Comparison of ENCODE assay signal across 7 mouse cellular contexts in the genomic region with DNA sequence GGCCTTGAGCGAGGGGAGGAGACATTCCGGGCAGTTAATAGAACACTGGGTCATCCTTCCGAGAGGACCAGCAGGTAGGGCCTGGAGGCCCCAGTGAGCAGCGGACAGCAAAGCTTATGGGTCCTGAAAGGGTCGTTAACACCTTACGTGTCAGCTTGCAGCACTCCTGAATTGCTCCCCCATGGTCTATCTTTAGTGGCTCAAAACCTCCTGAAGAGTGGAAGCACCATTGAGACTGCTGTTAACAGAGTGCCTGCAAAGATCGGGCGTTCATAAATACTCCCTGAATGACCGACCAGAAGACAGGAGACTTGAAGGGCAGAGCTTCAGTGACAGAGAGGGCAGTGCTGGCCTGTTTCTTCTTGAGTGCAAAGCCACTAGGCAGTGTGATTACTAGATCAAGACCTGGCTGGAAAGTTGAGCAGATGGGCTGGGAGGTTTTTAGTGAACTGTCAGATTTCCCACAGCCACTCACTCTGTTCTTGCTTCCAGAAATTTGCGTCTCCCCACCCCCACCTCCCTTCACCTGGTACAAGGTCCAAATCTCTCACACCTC. TPM values are rescaled to one million over a fixed set of nuclear protein-coding genes. Genes with fewer than 3 reads are reported as not detected.
A peak's percentile ranks its signal among the peaks of the same experiment; 100 is the strongest.
DNase-seq lines count a peak whose midpoint lies in the region; ATAC-seq and TF ChIP-seq lines count a peak whose summit lies in the region.

No protein-coding gene starts in this region.

- 26% methylated on average over 10 of the region's 10 CpGs for WGBS in forebrain, embryonic 11.5 days
- WGBS in kidney, postnatal 0 days = 33% methylated on average over 10 of the region's 10 CpGs
- 27% methylated on average over 10 of the region's 10 CpGs for WGBS in neural tube, embryonic 13.5 days

- H3K27me3 ChIP-seq in forebrain, embryonic 11.5 days (ENCODE audit: control insufficient read depth, insufficient read depth, low read length) = no peaks in the 10 kb centered on the region
- H3K27me3 ChIP-seq in kidney, postnatal 0 days (ENCODE audit: insufficient read depth, low read length) = no peaks in the 10 kb centered on the region
- H3K27me3 ChIP-seq in neural tube, embryonic 13.5 days = no peaks in the 10 kb centered on the region

- peak overlapping the region; percentile 64 for H3K9ac ChIP-seq in forebrain, embryonic 11.5 days (ENCODE audit: low read length)
- H3K9ac ChIP-seq in kidney, postnatal 0 days (ENCODE audit: low read depth, low read length) = peak overlapping the region; percentile 65
- H3K9ac ChIP-seq in neural tube, embryonic 13.5 days = peak overlapping the region; percentile 75

- no peak for TF ChIP-seq CTCF in kidney, postnatal 0 days (IDR thresholded peaks at IDR 0.05; ENCODE audit: low read depth)

- no peaks in the 10 kb centered on the region for H3K36me3 ChIP-seq in forebrain, embryonic 11.5 days (ENCODE audit: control insufficient read depth, insufficient read depth, low read length)
- no peaks in the 10 kb centered on the region for H3K36me3 ChIP-seq in kidney, postnatal 0 days (ENCODE audit: insufficient read depth, low read length)
- H3K36me3 ChIP-seq in neural tube, embryonic 13.5 days = no peaks in the 10 kb centered on the region; the same call in 1 of the 2 replicates

- DNase-seq in retina, adult 2 months (ENCODE audit: low read depth, low spot score) = peak; percentile 2
- no peak for DNase-seq in retina, embryonic 14.5 days (ENCODE audit: low spot score)
- peak; percentile 45 for DNase-seq in forebrain, embryonic 11.5 days (ENCODE audit: low spot score)
- DNase-seq in kidney, postnatal 0 days (ENCODE audit: low spot score) = peak; percentile 63
- DNase-seq in ovary, adult 18-20 months (ENCODE audit: low spot score) = no peak
- no peak for DNase-seq in spleen, postnatal 14 days (ENCODE audit: low spot score in 2 of 2)

- no peak for ATAC-seq in forebrain, embryonic 11.5 days (replicated peaks; ENCODE audit: low FRiP score)
- no peak for ATAC-seq in kidney, postnatal 0 days (replicated peaks; ENCODE audit: low FRiP score, low read depth)
- ATAC-seq in neural tube, embryonic 13.5 days (ENCODE audit: low read depth) = peak; percentile 32

- peak overlapping the region; percentile 56 for H3K4me2 ChIP-seq in forebrain, embryonic 11.5 days (ENCODE audit: low read depth, low read length, severe bottlenecking)
- H3K4me2 ChIP-seq in kidney, postnatal 0 days (ENCODE audit: low read length) = peak overlapping the region; percentile 75
- H3K4me2 ChIP-seq in neural tube, embryonic 13.5 days = peak overlapping the region; percentile 72

- H3K9me3 ChIP-seq in forebrain, embryonic 11.5 days (ENCODE audit: control insufficient read depth, low read length) = no peaks in the 10 kb centered on the region
- H3K9me3 ChIP-seq in kidney, postnatal 0 days (replicated peaks; ENCODE audit: low read length) = no peaks in the 10 kb centered on the region
- no peaks in the 10 kb centered on the region for H3K9me3 ChIP-seq in neural tube, embryonic 13.5 days

- H3K4me1 ChIP-seq in forebrain, embryonic 11.5 days (replicated peaks; ENCODE audit: control insufficient read depth, insufficient read depth, low read length) = no peaks in the 10 kb centered on the region
- H3K4me1 ChIP-seq in kidney, postnatal 0 days (replicated peaks; ENCODE audit: insufficient read depth, low read length) = no peaks in the 10 kb centered on the region
- H3K4me1 ChIP-seq in neural tube, embryonic 13.5 days (replicated peaks) = 0 out of 2 replicates have a peak, but pooled peaks cover 6% of the 10 kb centered on the region

- no peak overlapping the region for H3K27ac ChIP-seq in forebrain, embryonic 11.5 days (ENCODE audit: low read depth, low read length)
- peak overlapping the region; percentile 94 for H3K27ac ChIP-seq in kidney, postnatal 0 days
- peak overlapping the region; percentile 91 for H3K27ac ChIP-seq in neural tube, embryonic 13.5 days (replicated peaks)

- peak overlapping the region; percentile 45 for H3K4me3 ChIP-seq in forebrain, embryonic 11.5 days (ENCODE audit: low read depth, low read length)
- H3K4me3 ChIP-seq in kidney, postnatal 0 days (replicated peaks; ENCODE audit: low read depth, low read length) = peak overlapping the region; percentile 47
- peak overlapping the region; percentile 50 for H3K4me3 ChIP-seq in neural tube, embryonic 13.5 days

RNA-seq across cellular contexts. Expression of gene Msl3, which starts 0.8 kb away (rescaled TPM):
- polyA plus RNA-seq in forebrain, embryonic 11.5 days (2014; fragmentation: Nextera tagmentation; extraction: Ambion mirVana) = 32.2 and 38.4 TPM in 2 replicates
- 32.2 and 32.6 TPM in 2 replicates for polyA plus RNA-seq in kidney, postnatal 0 days (2015; fragmentation: Nextera tagmentation; extraction: Ambion mirVana)
- polyA plus RNA-seq in neural tube, embryonic 13.5 days (2015; fragmentation: Nextera tagmentation; extraction: Ambion mirVana) = 19.9 and 23.0 TPM in 2 replicates

Comparison
In these comparisons a context has a peak if more than half of its experiments do, and no peak if none do; other contexts are left out.
1. DNase-seq: peak in retina, adult 2 months (single experiment), forebrain, embryonic 11.5 days (single experiment) and kidney, postnatal 0 days (single experiment); none in retina, embryonic 14.5 days (single experiment), ovary, adult 18-20 months (single experiment) and spleen, postnatal 14 days (0 of 2).
2. Peak in every context shown above with its lines, with median percentiles within 50 percentile points of each other: H3K4me2 ChIP-seq, H3K4me3 ChIP-seq and H3K9ac ChIP-seq.